In the genomic region with DNA sequence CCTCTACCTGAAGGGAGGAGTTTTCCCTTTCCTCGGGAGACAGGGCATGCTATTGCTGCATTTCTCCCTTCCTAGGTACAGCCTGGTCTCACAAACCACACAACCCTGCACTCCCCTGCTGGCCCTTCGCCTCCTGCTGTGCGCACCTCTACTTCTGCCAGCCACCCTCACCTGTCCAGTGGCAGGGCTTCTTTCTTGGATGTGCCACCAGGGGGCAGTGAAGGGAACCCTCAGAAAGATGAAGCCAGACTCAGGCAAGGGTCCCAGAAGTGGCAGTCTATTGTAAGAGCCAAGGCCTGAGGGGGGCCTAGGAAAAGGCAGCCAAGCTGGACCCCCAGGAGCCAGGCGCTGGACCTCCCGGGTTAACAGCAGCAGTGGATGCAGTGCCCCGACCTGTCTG, we compare ENCODE assay signal across 9 mouse cellular contexts. TPM values are rescaled to one million over a fixed set of nuclear protein-coding genes. Genes with fewer than 3 reads are reported as not detected.
DNase-seq lines count a peak whose midpoint lies in the region; ATAC-seq and TF ChIP-seq lines count a peak whose summit lies in the region.
"Had no signal": no experiment of that assay in that cellular context is flagged by ENCODE, and none has a peak within 500 bp of the region (broad histone marks: within the 10 kb centered on the region; RNA-seq: fewer than 3 reads in every experiment).

No protein-coding gene starts in this region.

- WGBS in forebrain, embryonic 15.5 days = 23% methylated on average over 6 of the region's 6 CpGs
- WGBS in midbrain, embryonic 14.5 days = 19% methylated on average over 6 of the region's 6 CpGs
- WGBS in stomach, embryonic 16.5 days = 33% methylated on average over 6 of the region's 6 CpGs

- H3K27me3 ChIP-seq in forebrain, embryonic 15.5 days = no peaks in the 10 kb centered on the region
- H3K27me3 ChIP-seq in midbrain, embryonic 14.5 days (ENCODE audit: control insufficient read depth, insufficient read depth, low read length) = no peaks in the 10 kb centered on the region
- no peaks in the 10 kb centered on the region for H3K27me3 ChIP-seq in stomach, embryonic 16.5 days (ENCODE audit: control insufficient read depth, insufficient read depth, low read length)

- peaks cover 55% of the 10 kb centered on the region for H3K4me1 ChIP-seq in forebrain, embryonic 15.5 days
- H3K4me1 ChIP-seq in midbrain, embryonic 14.5 days (ENCODE audit: control insufficient read depth, insufficient read depth, low read length) = no peaks in the 10 kb centered on the region
- peaks cover 46% of the 10 kb centered on the region for H3K4me1 ChIP-seq in stomach, embryonic 16.5 days (ENCODE audit: control insufficient read depth, insufficient read depth, low read length)

- H3K9me3 ChIP-seq in forebrain, embryonic 15.5 days = no peaks in the 10 kb centered on the region
- H3K9me3 ChIP-seq in midbrain, embryonic 14.5 days (ENCODE audit: control insufficient read depth, low read length) = no peaks in the 10 kb centered on the region
- H3K9me3 ChIP-seq in stomach, embryonic 16.5 days (replicated peaks; ENCODE audit: control insufficient read depth, low read length) = no peaks in the 10 kb centered on the region

- no peak overlapping the region for H3K9ac ChIP-seq in forebrain, embryonic 15.5 days (replicated peaks)
- no peak overlapping the region for H3K9ac ChIP-seq in midbrain, embryonic 14.5 days (replicated peaks; ENCODE audit: low read length)
- 0 out of 2 replicates have a peak overlapping the region, but pooled peaks have one; percentile 42 for H3K9ac ChIP-seq in stomach, embryonic 16.5 days (ENCODE audit: low read length)

- no peak overlapping the region for H3K4me2 ChIP-seq in forebrain, embryonic 15.5 days (replicated peaks)
- H3K4me2 ChIP-seq in midbrain, embryonic 14.5 days (ENCODE audit: low read length) = no peak overlapping the region
- no peak overlapping the region for H3K4me2 ChIP-seq in stomach, embryonic 16.5 days (ENCODE audit: low read depth, low read length)

- TF ChIP-seq CTCF in brain, embryonic 14.5 days (IDR thresholded peaks at IDR 0.05; ENCODE audit: borderline replicate concordance, extremely low read depth, insufficient read depth, insufficient read length) = peak; percentile 78

- H3K4me3 ChIP-seq in forebrain, embryonic 15.5 days = no peak overlapping the region
- no peak overlapping the region for H3K4me3 ChIP-seq in midbrain, embryonic 14.5 days (replicated peaks; ENCODE audit: low read depth, low read length)
- H3K4me3 ChIP-seq in stomach, embryonic 16.5 days (replicated peaks; ENCODE audit: low read length) = no peak overlapping the region
- H3K4me3 ChIP-seq: myocyte had no signal

- peak overlapping the region; percentile 93 for H3K27ac ChIP-seq in forebrain, embryonic 15.5 days (replicated peaks)
- no peak overlapping the region for H3K27ac ChIP-seq in midbrain, embryonic 14.5 days (replicated peaks; ENCODE audit: low read depth, low read length)
- peak overlapping the region; percentile 94; the same call in 1 of the 2 replicates for H3K27ac ChIP-seq in stomach, embryonic 16.5 days (ENCODE audit: low read length)

- peak; percentile 71 for DNase-seq in cerebellum, adult 11 months
- DNase-seq in CD4-positive helper T cell, adult 2 months (ENCODE audit: low read depth, low spot score) = peak; percentile 62
- peak; percentile 77 for DNase-seq in brain, embryonic 14.5 days (ENCODE audit: low read depth)
- DNase-seq in kidney, postnatal 36 days = peak; percentile 87 to 93
- DNase-seq in midbrain, embryonic 14.5 days = peak; percentile 88

- no peak for ATAC-seq in cerebellum, adult (ENCODE audit: insufficient number of reproducible peaks, low FRiP score, low TSS enrichment)
- no peak for ATAC-seq in forebrain, embryonic 15.5 days (replicated peaks)
- ATAC-seq in midbrain, embryonic 14.5 days (ENCODE audit: low FRiP score, low TSS enrichment) = no peak
- ATAC-seq in stomach, embryonic 16.5 days (ENCODE audit: insufficient read depth, low FRiP score) = no peak

- TF ChIP-seq POLR2A in brain, embryonic 14.5 days (IDR thresholded peaks at IDR 0.05; ENCODE audit: borderline replicate concordance, extremely low read depth, insufficient read depth, insufficient read length, poor library complexity, severe bottlenecking) = no peak

- H3K36me3 ChIP-seq in forebrain, embryonic 15.5 days = no peaks in the 10 kb centered on the region
- no peaks in the 10 kb centered on the region for H3K36me3 ChIP-seq in midbrain, embryonic 14.5 days (ENCODE audit: control insufficient read depth, insufficient read depth, low read length)
- H3K36me3 ChIP-seq in stomach, embryonic 16.5 days (ENCODE audit: control insufficient read depth, insufficient read depth, low read length) = no peaks in the 10 kb centered on the region

RNA-seq across cellular contexts. Expression of a gene that starts 7.1 kb away (rescaled TPM):
- 17.8 and 27.9 TPM in 2 replicates for polyA plus RNA-seq in brain, embryonic 14.5 days (2012; rRNA removed)
- 28.1 and 34.0 TPM in 2 replicates for polyA plus RNA-seq in forebrain, embryonic 15.5 days (2015; fragmentation: Nextera tagmentation; extraction: Ambion mirVana)
- 11.0 and 11.2 TPM in 2 replicates for polyA plus RNA-seq in midbrain, embryonic 14.5 days (2014; fragmentation: Nextera tagmentation; extraction: Ambion mirVana)
- 41.4 and 52.6 TPM in 2 replicates for polyA plus RNA-seq in stomach, embryonic 16.5 days (2015; fragmentation: Nextera tagmentation; extraction: Ambion mirVana)

RNA-seq across cellular contexts. Expression of a gene that starts 22.2 kb away (rescaled TPM):
- polyA plus RNA-seq in brain, embryonic 14.5 days (2012; rRNA removed) = 63.2 and 63.6 TPM in 2 replicates
- polyA plus RNA-seq in forebrain, embryonic 15.5 days (2015; fragmentation: Nextera tagmentation; extraction: Ambion mirVana) = 94.2 and 95.7 TPM in 2 replicates
- polyA plus RNA-seq in midbrain, embryonic 14.5 days (2014; fragmentation: Nextera tagmentation; extraction: Ambion mirVana) = 100 and 104 TPM in 2 replicates
- 80.1 and 82.0 TPM in 2 replicates for polyA plus RNA-seq in stomach, embryonic 16.5 days (2015; fragmentation: Nextera tagmentation; extraction: Ambion mirVana)
